Mouse (Mus musculus): ENCODE measurements at regions not wholly inside any gene's neighbourhood (a gene's known extent, or its start where the extent isn't known, plus 50 kb on each side); places are given as distances from the start of the nearest gene placed in this dataset.

DNA sequence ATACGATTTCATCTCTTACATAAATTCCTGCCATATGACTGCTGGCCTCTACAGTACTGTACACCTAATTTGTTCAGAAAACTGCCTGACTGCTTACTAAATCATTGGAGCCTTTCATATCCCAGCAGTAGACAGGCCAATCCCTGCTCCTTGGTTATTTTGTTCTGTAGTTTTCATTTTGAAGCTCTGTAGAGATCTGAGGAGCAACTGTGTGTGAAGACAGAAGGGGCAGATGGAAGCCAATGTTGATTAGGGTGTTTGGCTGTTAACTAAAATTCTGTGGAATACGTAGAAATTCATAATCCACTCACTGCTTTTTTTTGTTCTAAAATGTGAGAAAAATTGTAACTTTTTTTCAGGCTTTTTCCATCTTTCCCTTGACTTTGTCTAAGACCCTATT lies 573.1 kb downstream of the Ets1 start:
- DNase-seq (ENCODE audit: extremely low spot score, low spot score): no peak

DNA sequence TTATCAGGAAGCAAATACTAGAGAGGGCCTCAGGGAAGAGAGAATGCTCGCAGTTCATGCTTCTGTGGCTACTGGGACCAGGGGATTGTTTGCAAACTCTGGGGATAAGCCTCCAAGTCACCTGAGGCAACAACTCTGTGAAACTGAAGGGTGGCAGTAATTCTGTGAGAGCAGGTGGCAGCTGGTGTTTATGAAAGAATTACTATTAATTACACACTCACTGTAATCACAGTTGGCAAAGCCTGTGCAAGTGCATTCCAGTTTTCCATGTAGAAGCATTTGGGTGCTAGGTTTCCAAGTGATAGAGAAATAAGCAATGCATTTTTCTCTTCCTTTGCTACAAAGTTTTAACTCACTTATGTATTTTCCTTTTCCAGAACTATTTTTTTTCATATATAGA lies 578.5 kb downstream of the Ets1 start:
- DNase-seq (ENCODE audit: extremely low spot score, low spot score): no peak

DNA sequence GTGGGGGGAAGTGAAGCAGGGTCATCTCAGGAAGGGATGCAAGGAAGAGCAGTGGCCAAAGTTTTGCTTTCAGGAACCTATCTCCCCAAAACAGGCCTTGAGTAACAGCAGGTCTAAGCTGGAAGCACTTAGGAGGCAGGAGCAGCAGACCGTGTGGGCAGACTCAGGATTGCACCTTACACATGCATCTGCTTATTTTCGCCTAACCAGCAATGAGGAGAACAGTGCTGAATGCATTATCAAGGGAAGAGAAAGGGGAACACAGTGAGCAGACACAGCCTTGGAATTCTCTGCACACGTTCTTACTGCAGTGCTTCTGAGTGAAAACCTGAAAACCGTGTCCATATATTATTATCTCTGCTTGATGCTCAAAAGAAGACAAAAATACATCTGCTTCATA lies 585.0 kb downstream of the Ets1 start:
- no peak for DNase-seq (ENCODE audit: extremely low spot score, low spot score)

DNA sequence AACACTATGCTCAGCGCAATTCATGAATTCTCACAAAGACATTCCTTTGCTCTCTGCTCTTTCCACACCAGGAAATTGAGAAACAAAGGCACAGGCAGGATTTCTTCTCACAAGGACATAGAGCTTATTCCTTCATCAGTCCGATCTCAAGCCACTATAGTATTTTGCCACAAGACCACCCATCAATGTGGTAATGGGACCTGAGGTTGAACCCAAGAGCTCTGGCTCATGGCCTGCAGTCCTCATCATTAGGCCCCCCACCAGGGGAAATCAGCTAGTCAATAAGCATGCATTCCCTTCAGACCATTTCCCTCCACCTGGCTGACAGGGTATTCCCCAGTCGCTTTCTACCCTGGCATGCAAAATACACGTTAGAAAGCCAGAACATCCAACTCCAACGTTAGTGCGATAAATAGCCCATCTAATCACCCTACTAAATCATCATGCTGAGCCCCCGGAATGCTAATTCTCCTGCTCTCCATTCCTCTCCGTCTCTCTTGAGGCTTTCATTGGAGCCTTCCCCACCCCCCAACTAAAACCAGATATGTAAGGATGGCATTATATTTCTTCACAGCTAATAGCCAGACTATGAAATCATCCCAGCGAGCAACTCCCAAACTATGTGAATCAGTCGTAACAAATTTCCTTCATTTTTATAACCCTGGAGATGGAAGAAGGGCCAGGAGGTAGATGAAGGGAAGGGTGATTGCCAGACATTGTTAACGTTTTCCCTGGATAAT lies 586.2 kb downstream of the Ets1 start:
- no peak for DNase-seq (ENCODE audit: extremely low spot score, low spot score)

DNA sequence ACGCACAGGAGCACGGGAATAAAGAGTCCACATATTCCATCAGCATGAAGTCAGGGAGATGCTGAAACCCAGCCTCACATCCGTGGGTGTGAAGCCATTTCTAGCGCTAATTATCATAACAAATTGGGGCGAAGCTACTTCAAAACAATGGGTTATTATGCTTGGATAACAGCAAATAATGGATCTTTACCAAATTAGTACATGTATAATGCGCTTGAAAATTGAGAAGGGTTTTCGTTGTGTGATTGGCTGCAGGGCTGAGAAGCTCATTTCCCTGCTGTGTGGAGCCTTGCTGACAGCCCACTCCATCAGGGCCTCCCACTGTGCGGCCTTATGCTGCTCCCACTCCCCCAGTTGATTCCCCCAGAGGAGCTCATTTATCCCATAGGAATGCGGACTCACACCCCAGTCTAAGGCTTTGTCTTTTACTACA lies 597.7 kb downstream of the Ets1 start:
- no peak for DNase-seq (ENCODE audit: extremely low spot score, low spot score)

DNA sequence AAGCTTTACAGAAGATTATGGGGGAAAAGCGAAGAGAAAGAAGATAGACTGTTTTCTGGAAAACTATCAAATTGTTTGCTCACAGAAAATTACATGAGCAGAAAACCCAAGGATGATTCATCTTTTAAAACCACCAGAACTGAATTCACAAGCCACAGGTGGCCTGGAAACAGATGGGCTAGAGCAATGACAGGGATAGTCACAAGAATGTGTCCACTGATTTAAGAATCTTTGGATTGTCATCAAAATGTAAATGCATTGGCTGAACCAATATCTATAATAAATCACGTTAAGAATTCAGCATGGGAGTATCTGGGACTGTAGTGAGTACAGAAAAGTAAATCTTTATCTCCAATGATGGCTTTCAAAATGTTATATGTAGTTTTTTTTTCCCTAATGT lies 602.2 kb downstream of the Ets1 start:
- no peak for DNase-seq (ENCODE audit: extremely low spot score, low spot score)

DNA sequence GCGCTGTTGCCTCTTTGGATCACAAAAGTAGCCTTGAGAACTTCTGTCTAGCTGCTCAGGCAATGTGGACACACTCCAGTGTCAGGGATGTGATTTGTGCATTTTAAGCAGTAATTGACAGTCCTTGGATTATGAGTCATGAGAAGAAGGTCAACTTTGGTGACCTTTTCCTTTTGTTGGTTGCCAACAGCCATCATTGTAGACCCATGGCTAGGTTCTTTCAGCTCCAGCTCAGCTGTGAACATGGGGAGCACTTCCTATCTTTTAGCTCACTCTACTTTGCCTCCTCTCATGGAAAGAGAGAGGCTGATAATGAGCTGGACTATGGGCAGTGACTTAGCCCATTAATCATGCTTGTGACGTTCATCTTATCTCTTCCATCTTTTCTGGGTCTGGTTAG lies 602.8 kb downstream of the Ets1 start:
- no peak for DNase-seq (ENCODE audit: extremely low spot score, low spot score)

DNA sequence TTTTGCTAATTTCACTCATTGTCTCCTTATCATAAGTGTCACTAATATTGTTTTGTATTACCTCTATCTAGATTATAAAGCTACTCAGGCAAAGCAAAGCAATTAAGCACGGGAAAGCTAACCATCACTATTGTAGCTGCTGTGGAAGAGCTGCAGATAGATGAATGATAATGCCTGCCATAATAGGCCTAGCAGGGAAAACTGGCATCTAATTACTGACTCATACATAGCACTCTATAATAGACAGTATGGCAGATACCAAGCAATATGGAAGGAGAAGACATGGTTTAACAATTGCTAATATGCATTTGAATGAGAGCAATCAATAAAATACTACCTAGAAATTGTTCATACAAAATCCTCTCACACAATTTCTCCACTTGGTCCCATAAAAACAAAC lies 604.5 kb downstream of the Ets1 start:
- no peak for DNase-seq (ENCODE audit: extremely low spot score, low spot score)

DNA sequence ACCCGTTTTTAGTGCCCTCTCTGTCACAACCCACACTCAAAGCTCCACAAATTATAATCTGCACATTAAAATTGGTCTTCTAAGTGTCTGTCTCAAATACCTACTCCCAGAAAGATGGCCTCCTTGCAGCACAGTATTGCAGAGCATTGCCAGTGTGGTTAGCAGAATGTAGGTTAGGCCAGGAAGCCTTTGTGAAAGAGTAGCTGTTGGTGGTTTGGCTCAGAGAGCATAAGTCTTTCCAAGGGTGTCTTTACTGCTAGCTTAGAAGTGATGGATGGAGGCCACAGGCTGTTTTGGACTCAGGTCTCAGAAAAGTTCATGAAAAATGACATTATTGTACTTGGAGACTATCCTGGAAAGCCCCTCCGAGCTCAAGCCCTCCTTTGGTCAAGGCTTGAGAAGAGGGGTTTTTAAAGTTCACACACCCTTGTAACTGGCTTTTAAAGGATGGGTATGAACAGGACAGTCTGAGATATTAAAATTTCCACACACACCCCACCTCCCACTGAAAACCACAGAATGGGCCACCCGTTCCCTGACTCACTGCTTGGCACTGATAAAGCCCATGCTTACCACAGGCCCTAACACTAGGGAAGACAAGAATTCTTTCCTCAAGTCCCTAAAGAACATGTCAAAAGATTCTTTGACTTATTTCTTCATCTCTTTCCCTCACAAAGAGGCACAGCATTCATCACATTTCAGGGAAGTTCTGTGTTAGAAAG lies 605.1 kb downstream of the Ets1 start:
- no peak for DNase-seq (ENCODE audit: extremely low spot score, low spot score)

DNA sequence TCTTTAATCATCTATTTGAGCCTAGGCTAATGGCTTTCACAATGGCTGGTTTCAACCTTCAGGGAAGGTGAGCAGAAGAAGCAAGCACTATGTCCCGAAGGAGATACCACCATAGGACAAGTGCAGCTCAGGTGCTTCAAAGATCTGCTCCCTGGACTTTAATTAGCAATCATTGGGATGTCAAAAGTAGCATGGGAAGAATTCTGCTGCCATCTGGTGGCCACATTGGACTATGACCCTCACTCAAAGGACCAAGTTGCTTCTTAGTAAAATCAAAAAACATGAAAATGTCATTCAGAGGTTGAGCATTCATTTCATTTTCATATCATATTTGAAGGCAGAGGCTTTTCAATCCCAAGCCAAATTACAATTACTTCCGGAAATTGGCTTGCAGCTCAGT lies 610.9 kb downstream of the Ets1 start:
- peak; percentile 61 for DNase-seq (ENCODE audit: extremely low spot score, low spot score)

DNA sequence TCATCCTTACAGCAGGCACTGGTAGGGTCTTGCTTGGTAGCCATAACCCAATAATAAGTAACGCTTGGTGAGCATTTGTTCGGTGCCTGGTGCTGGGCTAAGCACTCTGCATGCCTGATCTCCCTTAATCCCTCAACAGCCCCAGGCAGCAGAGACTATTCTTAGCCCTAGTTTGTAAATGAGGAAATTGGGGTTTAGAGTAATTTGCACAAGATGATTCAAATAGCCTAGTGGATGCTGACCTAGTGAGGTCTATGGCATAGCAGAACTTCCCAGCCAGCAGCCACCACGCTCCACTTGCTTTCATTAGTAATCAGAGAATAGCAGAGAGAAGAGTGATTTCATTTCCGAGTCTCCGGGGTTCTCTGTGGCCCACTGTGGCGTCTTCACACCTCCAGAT lies 622.2 kb downstream of the Ets1 start:
- DNase-seq (ENCODE audit: extremely low spot score, low spot score): no peak

DNA sequence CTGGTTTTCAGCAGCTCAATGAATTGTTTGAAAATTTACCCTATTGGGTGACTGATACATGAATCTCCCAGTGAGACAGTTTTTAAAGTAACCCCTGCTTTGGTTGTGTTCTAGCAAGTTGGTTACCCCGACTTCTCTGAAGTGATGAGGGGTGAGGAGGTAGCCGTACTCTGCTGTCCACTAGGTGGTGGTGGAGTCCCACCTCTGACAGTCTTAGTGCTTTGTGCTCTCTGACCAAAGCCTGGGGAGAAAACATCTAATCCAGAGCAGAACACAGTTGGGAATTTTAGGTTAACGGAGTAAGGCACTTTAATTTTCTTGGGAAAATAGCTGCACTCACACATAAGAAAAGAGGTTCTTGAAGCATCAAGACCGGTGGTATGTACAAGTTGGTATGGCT lies 624.1 kb downstream of the Ets1 start:
- DNase-seq (ENCODE audit: extremely low spot score, low spot score): peak; percentile 44

DNA sequence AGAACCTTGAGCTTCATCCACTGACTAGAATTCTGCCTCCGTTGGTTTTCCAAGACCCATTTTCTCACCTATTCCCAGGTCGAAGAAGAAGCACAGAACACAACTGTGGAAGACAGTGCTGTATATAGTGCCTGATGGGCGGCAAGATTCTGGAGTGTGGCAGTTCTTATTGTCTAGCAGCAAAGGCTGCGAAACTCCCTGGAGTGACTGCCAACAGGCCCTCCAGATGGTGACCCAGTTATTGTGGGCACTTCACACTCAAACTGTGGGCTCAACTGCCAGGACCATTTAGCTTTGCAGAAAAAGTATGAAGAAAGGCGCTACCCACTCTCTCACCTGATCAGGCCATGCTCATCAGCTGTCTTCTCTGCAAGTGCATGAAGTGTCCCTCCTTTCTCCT lies 653.4 kb downstream of the Ets1 start:
- no peak for DNase-seq (ENCODE audit: extremely low spot score, low spot score)

DNA sequence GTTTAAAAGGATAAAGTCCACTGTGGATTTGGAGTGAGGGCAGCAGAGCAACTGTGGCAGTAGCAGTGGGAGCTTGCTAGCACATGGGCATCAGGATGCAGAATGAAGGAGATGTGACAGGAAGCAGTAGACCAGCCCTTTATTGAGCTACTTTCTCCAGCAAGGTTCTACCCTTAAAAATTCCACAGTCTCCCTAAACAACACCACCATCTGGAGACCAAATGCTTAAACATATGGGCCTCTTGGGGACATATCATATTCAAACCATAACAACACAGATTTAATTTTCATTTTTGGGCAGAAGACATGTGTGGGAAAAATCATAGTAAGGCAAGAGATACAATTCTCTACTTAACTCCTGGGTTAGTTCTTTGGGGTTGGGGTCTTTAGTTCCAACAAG lies 656.1 kb downstream of the Ets1 start:
- DNase-seq (ENCODE audit: extremely low spot score, low spot score): no peak

DNA sequence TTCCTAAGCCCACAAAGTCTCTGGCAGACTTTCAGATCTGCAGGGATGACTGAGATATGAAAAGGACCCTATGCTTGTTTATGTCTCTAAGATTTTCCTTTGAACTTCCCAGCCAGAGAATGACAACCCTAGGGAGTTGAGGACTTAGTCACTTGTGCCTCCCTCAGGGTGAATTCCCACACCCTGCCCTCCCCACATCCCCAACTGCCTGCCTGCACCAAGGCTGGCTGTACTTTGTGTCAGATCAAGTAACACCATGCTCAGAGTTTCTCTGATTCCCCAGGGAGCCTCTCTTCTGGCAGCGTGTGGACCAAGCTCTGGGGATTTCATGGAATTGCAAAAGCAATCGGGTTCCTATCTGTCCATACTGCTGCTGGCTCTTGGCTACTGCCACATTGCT lies 659.9 kb downstream of the Ets1 start:
- DNase-seq (ENCODE audit: extremely low spot score, low spot score): no peak

DNA sequence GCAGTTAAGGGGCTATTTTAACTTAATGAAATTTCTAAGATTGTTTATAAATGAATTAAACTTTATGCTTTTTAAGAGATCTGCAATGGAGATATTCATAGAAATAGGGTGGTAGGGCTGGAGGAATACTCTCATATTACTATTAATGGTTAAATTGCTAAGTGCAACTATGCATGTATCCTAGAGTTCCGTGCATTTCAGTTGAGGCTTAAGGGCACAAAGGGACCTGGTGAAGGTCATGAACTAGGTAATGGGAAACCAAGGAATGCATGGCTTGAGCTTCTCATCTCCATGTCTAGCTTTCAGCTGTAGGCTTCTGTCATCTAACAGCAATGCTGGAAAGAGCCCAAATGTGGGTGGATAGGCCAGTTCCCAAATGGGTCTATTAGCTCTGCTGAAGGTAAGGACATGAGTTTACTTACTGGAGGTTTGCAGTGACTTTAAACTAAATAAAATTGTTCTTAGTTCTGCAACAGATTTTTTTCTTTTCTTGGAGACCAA lies 683.6 kb downstream of the Ets1 start:
- no peak for DNase-seq (ENCODE audit: extremely low spot score, low spot score)

DNA sequence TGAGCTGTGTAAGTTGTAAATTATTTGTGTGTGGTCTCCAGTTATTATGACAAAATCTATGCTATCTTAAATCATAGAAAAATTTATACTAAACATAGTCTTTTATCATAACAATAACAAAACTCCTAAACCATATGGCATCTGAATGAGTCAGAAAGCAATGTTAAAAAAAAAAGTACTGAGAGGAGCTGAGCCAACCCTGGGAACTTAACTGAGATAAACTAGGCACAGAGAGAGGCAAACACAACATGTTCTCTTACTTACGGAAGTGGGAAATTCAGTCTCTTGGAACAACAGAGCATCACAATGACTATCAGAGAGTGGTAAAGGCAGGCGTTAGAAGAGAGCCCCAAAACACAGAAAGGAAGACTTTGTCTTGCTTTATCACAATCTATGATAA lies 691.7 kb downstream of the Ets1 start:
- DNase-seq (ENCODE audit: extremely low spot score, low spot score): no peak

DNA sequence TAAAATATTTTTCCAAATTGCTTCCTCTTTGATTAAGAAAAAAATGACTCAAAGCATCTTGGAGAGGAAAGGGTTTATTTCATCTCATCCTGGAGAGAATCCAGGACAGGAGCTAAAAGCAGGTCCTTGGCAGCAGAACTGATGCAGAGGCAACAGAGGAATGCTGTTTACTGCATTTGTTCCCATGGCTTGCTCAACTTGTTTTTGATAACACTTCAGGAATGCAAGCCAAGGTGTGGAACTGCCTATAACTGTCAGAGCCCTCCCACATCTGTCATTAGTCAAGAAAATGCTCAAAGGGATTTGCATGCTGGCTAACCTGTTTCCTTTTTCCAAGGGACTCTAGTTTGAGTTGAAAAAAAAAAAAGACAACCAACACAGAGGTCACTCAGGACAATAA lies 714.2 kb downstream of the Ets1 start:
- no peak for DNase-seq (ENCODE audit: extremely low spot score, low spot score)

DNA sequence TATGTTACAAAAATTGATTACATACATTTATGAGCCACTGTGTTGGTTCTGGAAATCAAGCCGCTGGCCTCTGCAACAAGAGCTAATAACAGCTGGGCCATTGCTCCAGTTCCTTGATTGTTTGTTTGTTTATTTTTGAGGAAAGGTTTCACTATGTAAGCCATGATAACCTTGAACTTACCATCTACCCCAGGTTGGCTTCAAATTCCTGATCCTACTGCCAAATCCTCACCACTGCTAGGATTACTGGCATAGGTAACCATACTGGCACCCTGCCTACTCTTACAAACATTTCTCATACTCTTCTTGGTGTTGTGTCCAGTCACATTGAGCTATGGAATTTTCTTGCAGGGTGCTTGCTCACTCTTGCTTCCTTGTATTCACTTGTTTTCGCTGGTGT lies 720.6 kb downstream of the Ets1 start:
- no peak for DNase-seq (ENCODE audit: extremely low spot score, low spot score)

DNA sequence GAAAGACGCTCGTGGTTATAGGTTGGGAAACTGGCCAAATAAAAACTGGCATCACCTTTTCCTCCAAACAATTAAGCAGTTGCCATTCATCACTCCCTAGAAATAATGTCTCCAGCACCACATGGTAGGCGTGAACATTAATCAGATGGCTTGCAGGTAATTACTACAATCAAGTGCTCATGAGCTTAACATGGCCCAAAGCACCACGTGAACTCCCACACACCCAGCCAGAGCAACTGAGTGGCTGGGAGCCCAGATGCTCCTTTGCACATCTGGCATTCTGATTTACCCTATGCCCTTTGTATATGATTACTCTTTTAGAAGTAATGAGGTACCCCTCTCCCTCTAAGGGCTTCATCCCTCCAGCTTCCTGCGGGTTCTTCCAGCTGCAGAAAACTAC lies 724.9 kb downstream of the Ets1 start:
- DNase-seq (ENCODE audit: extremely low spot score, low spot score): no peak

DNA sequence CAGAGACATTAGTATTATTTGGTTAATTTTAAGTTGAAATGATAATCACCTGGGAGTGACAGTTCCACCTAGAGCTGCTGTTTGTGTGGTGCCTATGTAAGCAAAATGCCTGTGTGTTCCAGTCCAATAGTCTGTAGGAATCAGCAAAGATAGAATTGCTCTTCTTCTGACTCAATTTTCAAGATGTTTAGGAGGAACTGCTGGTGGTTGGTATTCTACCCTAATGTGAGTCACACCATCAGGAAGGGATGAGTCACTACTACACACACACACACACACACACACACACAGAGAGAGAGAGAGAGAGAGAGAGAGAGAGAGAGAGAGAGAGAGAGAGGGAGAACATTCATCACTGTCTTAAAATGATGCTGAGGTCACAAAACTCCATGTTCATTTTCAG lies 753.1 kb downstream of the Ets1 start:
- no peak for DNase-seq (ENCODE audit: extremely low spot score, low spot score)

DNA sequence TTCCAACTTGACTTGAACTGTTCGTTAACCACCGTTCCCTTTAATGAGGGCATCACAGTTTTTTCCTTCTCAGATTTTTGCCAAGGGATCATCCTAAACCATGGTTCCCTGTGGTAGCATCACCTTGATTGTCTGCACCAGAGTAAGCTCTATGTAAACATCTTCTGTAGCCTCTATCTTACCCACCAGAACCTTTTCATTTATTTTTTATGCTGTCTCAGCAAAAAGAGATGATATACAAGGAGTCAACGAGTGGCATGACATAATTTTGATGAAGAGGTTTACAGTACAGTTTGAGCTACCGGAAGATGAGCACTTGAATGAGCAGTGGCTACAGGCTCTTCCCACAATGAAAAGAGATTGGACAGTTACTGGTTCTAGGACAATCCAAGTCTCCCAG lies 768.7 kb downstream of the Ets1 start:
- no peak for DNase-seq (ENCODE audit: extremely low spot score, low spot score)

DNA sequence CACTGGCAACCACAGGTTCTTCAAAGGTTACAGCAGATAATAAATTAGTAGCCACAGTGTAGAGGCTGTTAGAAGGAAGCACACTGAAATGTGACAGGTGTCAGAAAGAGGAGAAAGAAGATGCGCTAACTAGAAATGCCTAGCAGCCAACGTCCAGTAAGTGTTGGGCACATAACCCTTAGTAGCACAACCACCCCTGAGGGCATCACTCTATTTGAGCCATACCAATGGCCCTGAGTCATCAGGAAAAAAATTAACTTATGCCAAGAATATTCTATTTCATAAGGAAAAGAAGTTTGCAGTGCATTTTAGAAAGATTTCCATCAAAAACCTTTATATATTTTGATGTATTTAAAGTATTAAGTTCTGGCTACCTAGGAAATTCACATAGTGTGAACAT lies 771.5 kb downstream of the Ets1 start:
- no peak for DNase-seq (ENCODE audit: extremely low spot score, low spot score)

All from neural tube, embryonic 10.5 days (tissue).